Mouse (Mus musculus) ovary, postnatal 10 days (tissue): ENCODE data around the gene Ncapg2.

Experiments used
- DNase-seq: peaks from one replicate; pipeline ENCODE4 v3.0.0; 2022; ENCODE audit warnings: low spot score

Gene Ncapg2

GRCm38 (mm10) chr12:116405045-116405835 lies at the start of gene Ncapg2:
TSS of gene Ncapg2 (plus strand) at chr12:116405402.
- peak; percentile 91 for DNase-seq

GRCm38 (mm10) chr12:116362091-116362490 lies 43.1 kb upstream of the Ncapg2 start:
- no peak for DNase-seq

GRCm38 (mm10) chr12:116366900-116367299 lies 38.3 kb upstream of the Ncapg2 start:
- DNase-seq = no peak

- DNase-seq = no peak
Observed at GRCm38 (mm10) chr12:116367346-116367745, 37.9 kb upstream of the Ncapg2 start.

- no peak for DNase-seq
Observed at GRCm38 (mm10) chr12:116368857-116369256, 36.3 kb upstream of the Ncapg2 start.

- DNase-seq = no peak
Observed at GRCm38 (mm10) chr12:116383101-116383500, 22.1 kb upstream of the Ncapg2 start.

- DNase-seq = no peak
Observed at GRCm38 (mm10) chr12:116383995-116384394, 21.2 kb upstream of the Ncapg2 start.

GRCm38 (mm10) chr12:116386802-116387201 lies 18.4 kb upstream of the Ncapg2 start:
- DNase-seq = no peak

GRCm38 (mm10) chr12:116389868-116390267 lies 15.3 kb upstream of the Ncapg2 start:
- DNase-seq = no peak

- no peak for DNase-seq
Observed at GRCm38 (mm10) chr12:116394327-116394726, 10.9 kb upstream of the Ncapg2 start.

GRCm38 (mm10) chr12:116395312-116395711 lies 9.9 kb upstream of the Ncapg2 start:
- no peak for DNase-seq

GRCm38 (mm10) chr12:116396072-116396695 lies 9.0 kb upstream of the Ncapg2 start:
- no peak for DNase-seq

GRCm38 (mm10) chr12:116404012-116404679 lies 1.1 kb upstream of the Ncapg2 start:
- no peak for DNase-seq

GRCm38 (mm10) chr12:116405836-116406155 lies 594 bp downstream of the Ncapg2 start:
- no peak for DNase-seq

GRCm38 (mm10) chr12:116407883-116408282 lies 2.7 kb downstream of the Ncapg2 start:
- DNase-seq = no peak

- DNase-seq = no peak
Observed at GRCm38 (mm10) chr12:116414941-116415340, 9.7 kb downstream of the Ncapg2 start.

GRCm38 (mm10) chr12:116416514-116416913 lies 11.3 kb downstream of the Ncapg2 start:
- DNase-seq = no peak

- DNase-seq = no peak
Observed at GRCm38 (mm10) chr12:116421656-116422055, 16.5 kb downstream of the Ncapg2 start.

GRCm38 (mm10) chr12:116425392-116425791 lies 20.2 kb downstream of the Ncapg2 start:
- no peak for DNase-seq

- DNase-seq = no peak
Observed at GRCm38 (mm10) chr12:116433742-116434141, 28.5 kb downstream of the Ncapg2 start.

GRCm38 (mm10) chr12:116435232-116435631 lies 30.0 kb downstream of the Ncapg2 start:
- DNase-seq = no peak

- no peak for DNase-seq
Observed at GRCm38 (mm10) chr12:116436125-116436524, 30.9 kb downstream of the Ncapg2 start.

GRCm38 (mm10) chr12:116438591-116438990 lies 33.4 kb downstream of the Ncapg2 start:
- no peak for DNase-seq
